Mouse (Mus musculus): Measurements from ENCODE around the gene Cdt1.
"Not testable (repeated sequence)": the region's sequence is repeated elsewhere in the genome, so short reads cannot be mapped to it uniquely, and the experiment has no call there.

Cdt1 gene

DNA sequence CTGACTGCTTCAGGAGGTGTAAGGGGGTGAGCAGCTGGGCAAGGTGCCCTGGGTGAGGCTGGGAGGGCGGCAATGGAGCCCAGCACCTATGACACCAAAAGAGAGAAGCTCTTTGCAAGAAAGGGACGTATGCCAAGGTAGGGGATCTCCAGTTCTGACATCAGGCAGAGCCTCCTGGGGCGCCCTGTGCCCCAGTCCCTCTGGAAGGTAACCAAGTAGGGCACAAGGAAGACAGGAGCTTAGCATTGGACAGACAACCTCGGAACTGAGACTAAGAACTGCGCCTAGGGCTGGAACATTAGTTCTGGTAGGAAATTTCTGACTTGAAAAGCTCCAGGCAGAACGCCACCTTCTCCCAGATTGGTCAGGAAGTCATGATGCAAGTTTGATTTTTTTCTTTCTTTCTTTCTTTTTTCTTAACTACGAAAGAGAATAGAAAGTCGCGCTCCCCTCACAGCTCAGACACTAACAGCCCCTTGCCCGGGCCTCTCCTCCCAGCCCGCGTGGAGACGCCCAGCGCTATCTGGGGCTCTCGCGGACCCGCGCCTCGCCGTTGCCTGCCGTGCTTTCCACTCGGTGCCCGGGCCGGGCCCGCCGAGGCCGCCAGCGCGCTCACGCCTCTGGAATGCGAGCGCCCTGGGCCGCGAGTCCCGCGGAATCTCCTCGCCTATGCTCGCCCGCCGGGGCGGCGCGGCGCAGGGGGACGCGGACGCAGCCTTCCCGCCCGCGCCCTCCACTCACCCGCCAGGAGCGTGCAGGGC, 17.4 kb upstream of the Cdt1 start:
- DNase-seq, result no peak

DNA sequence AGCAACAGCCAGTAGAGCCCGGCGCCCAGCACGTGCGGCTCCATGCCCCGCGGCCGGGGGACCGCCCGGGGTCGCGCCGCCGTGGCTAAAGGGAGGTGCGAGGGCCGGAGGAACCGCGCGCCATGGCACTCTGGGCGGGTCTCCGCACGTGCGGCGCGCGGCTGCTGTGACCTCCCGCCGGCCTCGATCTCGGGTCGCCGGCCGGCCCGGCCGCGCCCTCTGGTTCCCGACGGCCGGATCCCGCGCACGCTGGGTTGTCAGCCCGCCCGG, 16.9 kb upstream of the Cdt1 start:
- no peak for DNase-seq

DNA sequence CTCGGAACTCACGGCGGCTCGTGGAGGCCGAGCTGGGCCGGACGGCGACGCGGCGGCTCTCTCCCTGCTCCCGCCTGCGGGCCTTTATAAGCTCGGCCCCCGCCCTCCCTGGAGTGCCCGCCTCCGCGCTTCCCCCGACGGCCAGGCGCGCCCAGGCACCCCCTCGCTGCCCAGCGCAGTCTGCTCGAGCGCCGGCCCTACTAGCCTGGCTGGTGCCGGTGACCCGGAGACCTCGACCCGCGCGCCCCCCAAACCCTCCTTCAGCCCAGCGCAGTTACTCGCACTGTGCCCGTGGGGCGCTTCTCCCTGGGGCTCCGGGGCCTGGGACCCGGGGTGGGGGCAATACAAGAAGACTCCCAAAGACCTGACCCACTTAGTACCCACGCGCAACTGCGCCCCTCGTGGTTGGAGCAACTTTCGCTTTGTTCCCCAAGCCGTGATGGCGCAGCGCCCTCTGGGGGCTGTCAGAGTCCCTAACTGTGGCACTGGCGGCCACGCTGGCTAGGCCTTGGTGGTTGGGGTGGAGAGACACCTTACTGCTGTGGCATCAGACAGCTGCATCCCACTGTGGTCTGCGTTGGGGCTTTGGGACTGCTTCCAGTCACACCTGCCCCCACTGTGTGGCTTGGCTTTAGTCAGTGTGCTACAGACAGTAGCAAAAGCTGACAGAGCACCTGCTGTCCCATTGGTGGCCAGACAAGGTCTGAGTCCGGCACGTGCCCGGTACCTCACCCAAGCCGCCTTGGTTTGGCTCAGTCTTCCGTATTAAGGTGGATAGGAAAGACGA, 16.4 kb upstream of the Cdt1 start, which contains the start of gene Piezo1:
Gene Piezo1 (minus strand): TSS at position 65 of the 787 bp plus-strand sequence.
- peak; percentile 60 for DNase-seq

DNA sequence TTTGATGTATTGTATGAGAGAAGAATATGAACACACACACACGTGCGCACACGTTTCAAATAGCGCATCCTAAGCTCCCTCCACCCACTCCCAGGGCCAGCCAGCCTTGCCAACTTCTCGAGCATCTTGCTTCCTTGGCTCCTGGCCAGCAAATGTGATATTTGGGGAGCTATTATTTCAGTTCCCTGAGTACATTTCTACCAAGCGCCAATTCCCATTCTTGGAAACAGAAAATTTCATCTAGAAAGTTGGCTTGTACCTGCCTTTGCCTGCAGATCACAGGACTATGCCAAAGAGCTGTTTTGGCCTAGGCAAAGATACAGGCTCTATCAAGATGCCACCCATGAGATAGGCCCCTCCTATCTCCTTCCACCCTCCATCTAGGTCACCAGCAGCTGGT, 13.0 kb upstream of the Cdt1 start:
- peak; percentile 70 for DNase-seq

DNA sequence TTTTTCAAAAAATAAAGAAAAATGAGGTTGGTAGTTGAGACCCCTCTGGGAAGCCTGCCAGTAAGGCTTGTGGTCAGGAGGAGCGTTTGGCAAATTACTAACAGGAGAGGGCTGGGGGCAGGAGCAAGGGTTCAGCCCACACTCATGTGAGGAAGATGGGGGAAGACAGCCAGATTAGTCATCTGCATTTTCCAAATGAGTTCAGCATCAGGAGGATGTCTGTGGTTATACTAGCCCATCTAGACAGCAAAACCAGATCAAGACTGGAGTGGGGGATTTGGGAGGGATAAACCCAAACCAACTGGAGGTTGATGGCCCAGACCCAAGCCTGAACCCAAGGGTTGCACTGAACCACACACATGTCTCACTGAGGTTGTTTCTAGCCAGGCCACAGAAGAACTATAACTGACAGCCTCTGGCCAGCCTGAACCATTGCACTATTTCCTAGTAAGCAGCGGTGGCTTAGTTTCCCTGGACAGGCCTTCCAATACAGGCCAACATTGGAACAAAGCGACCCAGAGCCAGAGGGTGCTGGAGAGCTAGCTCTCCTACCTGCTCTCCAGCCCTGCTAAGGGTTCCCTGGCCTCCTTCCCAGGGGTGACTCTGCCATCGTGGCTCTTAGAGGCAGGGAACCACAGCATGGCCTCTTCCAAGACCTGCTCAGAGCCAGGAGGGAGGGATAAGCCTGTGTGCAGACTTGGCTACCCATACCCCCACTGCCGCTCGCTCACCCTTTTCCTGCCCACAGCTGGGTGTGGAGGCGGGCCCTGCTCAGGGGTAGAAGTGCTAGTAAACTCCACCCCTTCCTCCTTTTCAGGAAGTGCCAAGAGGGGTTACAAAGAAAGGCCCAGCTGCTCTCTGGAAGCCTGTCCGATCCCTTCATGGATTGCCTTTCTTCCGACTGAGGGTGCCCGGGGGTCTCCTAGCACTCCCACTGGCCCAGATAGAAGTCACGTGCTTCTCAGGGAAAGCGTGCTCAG, 11.5 kb upstream of the Cdt1 start:
- no peak for DNase-seq

DNA sequence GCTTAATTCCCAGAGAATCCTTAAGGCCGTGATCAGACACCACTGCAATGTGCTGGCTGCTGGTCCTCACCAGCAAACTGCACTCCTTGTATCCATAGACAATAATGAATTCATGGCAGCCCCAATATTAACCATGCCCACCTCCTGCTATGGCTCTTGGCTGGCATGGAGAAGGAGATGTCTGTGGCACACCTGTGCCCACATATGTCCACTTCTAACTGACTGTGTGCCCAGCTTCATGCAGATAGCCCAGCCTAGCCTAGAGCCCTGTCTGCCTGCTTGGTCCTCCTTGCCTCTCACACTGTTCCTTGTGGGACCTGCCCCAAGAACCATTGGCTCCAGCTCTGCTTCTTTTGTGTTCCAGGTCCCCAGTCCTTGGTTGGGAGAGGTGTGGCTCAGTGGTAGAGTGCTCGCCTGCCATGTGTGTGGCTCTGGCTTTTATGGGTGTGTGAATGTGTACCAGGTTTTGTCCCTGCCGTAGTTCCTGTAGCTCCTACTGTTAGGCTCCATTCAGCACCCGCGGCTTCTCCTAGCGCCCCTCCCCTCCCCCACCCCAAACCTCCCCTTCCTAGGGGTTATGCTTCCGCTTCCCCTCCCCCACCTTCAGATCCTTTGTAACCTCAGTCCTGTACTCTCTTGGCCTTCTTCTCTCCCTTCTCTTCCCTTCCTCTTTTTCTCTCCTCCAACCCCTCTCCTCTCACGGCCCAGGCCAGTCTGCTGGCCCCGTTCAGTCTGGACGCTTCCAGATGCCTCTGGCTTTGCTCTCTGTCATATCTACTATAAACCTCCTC, 10.4 kb upstream of the Cdt1 start:
- peak; percentile 71 for DNase-seq

DNA sequence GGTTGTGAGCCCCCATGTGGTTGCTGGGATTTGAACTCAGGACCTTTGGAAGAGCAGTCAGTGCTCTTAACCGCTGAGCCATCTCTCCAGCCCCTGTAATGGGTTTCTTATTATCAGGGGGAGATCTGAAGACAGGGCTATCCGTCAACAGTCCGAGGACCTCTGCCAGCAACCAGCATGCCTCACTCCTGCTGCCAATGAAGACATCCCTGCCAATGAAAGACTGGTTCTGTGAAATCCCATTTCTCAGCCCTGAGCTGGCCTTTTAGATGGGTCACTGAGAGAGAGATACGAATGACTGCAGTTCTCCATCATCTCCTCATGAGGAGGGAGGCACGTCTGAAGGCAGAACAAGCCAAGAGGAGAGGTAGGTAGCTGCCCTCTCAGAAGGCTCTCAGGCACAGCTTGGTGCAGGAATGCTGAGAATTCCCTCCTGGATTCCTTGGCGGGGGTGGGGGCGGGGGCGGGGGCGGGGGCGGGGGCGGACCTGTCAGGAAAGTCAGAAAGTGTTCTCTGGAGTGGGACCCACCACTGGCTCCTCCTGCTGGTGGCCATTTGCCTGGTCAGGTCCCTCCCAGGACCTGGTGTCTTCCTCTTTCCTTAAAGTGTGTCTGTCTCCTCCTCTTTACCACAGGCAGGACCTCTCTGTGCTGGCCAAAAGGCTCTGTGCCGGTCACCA, 9.0 kb upstream of the Cdt1 start:
- DNase-seq, result peak; percentile 47

DNA sequence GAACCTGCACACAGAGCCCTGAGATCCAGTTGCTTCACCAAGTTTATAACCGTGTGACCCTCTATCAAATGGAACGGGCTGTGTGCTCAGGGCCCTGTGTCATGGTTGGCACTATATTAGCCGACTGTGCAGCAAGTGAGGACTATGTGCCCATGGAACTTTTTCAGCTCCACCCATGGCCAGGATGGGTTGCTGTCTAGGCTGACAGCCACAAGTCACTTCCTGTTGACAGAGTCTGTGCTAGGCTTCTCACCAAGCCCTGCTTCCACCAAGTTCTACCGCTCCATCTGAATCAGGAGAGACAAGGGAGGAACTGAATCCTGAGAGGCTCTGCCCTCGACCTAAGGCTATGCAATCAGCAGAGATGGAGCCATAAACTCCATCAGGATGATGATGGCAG, 6.6 kb upstream of the Cdt1 start:
- DNase-seq, result no peak

DNA sequence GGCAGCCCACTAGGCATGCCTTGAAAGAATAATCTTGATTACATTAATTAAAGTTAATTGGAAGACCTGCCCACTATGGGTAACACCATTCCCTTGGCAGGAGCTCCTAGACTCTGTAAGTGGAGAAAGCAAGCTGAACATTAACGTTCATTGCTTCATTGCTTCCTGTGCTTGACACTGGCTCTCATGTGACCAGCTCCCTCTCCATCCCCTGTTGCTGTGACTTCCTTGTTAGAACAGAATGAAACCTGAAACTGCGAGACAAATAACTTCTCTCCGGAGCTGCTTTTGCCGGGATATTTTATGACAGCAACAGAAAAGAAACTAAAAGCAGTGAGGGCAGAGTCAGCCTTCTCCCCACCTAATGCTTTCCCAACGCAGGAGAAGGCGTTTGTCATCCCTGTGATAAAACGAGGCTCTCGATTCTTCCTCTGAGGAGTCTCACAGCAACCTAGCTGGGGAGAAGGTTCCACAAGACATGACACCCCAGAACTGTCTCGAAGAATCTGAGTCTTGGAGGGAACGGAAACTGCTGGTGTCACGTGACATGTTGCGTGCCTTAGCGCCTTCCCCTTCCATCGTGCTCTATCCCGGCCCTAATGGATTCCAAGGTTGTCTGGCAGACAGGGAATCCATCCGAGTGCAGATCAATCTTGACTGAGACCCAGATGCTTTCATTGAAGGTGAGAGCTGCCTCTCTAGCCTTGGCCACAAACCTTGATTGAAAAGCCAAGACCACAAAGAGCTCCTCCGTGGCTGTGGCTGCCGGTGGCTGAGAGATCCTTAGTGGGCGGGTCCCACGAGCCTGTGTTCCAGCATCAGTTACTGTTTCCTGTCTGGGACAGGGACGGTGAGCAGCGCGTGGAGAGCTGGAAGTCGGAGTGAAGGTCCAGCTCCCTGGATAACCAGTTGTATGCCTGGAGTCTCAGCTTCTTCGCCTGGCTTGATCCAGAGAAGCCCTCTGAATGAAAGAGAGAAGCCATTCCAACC, 3.2 kb upstream of the Cdt1 start:
- DNase-seq, result no peak

DNA sequence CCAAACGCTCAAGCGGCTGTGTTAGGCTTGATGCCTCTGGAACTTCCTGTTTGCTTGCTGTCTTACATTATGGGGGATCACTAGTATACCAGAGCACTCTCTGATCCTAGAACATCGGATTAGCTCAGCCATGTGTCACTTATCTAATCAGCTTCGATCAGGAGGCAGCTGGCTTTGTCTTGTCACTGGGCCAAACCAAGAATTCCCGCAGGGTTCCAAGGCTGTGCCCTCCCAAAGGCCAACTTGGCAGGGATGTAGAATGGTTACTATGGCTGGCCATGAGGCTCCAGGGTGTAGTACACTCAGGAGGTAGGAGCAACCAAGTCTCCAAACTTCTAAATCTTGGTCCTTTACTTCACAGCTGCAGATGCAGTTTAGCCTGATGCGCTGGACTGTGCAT, 1.0 kb upstream of the Cdt1 start:
- peak; percentile 70 for DNase-seq

DNA sequence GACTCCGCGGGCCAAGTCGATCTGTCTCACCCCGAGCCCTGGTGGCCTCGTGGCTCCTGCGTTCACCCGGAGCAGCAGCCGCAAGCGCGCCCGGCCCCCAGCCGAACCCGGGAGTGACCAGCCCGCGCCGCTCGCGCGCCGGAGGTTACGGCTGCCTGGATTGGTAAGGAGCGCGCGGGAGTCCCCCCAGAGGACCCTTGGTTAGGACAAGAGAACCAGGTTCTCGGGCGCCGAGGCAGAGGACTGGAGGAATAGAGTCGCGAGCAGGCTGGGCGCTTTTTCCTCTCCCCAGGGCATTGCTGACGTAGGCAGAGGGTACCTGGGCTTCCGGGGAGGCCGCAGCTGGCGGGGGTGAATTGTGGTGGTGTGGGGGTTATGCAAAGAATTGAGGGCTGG, 292 bp downstream of the Cdt1 start:
- DNase-seq, result peak; percentile 72

DNA sequence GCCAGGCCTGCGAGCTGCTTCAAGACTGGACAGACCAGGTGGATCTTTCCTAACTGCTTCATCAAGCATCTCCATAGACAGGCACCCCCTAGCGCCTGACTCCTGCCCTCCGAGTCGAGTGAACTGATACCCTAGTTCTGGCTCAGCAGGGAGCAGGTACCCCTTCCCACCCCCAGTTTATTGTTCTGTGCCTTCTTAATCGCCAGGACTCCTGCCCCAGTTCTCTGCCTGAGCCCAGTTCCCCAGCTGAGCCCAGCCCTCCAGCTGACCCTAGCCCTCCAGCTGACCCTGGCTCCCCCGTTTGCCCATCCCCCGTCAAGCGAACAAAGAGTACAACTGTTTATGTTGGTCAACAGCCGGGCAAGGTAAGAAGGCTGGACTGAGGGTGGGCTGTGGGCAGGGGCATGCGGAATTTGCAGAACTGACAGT, 1.1 kb downstream of the Cdt1 start:
- peak; percentile 71 for DNase-seq

DNA sequence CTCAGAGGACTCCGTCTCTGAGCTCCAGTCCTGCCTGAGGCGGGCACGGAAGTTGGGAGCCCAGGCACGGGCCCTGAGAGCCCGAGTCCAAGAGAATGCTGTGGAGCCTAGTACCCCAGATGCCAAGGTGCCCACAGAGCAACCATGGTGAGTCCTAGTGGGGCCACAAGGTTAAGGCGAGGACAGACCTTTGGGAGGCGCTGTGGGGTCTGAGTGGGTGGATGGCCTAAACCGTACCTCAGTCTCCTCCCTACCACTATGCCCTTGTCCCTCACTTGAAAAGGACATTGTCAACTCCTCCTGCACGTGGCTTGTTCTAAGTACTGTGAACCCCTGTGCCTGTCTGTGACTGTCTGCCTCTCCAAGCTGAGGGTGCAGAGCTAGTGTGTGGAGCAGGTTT, 1.5 kb downstream of the Cdt1 start:
- no peak for DNase-seq

DNA sequence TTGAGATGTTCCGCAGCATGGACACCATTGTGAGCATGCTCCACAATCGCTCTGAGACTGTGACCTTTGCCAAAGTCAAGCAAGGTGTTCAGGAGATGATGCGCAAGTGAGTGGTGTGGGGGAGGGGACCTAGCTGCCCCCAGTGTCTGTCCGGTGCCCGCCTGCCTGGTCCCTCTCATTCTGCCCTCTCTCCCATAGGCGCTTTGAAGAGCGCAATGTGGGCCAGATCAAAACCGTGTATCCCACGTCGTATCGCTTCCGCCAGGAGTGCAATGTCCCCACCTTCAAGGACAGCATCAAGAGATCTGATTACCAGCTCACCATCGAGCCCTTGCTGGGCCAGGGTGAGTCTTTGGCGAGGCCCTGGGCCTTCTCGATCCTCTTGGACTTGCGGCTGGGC, 2.2 kb downstream of the Cdt1 start:
- DNase-seq, result peak; percentile 58

DNA sequence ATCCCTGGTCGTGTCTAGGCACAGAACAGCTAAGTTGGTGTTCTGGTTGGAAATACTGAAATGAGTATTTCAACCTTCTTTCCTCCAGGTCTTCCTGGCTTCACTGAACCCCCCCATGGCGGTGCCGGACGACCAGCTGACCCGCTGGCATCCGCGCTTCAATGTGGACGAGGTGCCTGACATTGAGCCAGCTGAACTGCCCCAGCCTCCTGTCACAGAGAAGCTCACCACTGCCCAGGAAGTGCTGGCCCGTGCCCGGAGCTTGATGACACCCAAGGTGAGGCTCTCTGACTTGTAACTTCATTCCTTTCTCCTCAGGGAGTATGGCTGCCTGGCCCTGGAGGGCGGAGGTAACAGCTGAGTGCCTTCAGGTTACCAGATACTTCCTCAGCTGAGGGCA, 3.3 kb downstream of the Cdt1 start:
- peak; percentile 84 for DNase-seq

DNA sequence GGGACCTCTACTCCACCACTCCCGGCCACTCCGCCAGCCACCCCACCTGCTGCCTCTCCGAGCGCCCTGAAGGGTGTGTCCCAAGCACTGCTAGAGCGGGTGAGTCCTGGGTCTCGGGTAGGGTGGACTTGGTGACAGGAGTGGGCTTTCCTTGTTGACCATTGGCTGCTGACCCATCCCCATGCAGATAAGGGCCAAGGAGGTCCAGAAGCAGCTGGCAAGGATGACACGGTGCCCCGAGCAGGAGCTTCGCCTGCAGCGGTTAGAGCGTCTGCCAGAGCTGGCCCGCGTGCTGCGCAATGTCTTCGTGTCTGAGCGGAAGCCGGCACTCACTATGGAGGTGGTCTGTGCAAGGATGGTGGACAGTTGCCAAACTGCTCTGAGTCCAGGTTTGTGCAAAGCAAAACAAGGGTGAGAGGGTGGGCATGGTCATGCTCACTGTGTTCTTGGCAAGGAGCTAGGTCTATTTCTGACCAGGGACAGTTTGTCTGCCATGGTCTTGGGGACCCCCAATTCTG, 4.0 kb downstream of the Cdt1 start:
- peak; percentile 45 for DNase-seq

DNA sequence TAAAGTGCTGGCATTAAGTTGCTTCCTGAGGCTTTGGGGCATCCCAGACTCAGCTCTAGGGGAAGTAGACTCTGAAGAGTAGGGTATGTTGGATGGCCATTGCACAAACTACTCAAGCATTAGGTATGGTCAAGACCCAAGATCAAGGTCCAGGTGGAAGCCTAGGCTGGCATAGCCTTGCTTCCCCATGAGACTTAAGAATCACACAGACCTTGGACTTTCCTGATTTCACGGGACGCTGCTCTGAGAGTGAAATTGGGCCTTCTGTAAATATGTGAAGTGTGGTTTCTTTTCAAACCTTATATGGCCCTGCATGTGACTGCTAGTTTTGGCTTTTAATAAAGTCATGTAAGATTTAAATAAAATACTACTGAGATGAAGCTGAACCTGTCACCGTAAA, 4.9 kb downstream of the Cdt1 start:
- no peak for DNase-seq

DNA sequence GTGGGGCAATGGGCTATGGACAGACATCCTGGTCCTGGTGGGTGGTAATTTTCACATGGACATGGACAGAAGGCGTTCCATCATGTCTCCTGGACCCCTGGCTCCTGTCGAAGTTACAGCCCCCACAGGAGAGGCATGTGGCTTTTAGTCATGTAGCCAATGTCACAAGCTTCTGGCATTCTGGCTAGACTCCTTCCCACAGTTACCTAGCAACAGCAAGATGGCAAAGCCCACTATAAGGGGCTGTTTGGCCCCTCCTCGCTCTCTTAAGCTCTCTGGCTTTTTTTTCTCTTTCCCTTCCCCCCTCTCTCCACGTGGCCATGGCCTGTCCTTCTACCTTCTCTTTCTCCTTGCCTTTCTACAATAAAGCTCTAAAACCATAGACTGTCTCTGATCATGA, 5.4 kb downstream of the Cdt1 start:
- not testable (repeated sequence) for DNase-seq

DNA sequence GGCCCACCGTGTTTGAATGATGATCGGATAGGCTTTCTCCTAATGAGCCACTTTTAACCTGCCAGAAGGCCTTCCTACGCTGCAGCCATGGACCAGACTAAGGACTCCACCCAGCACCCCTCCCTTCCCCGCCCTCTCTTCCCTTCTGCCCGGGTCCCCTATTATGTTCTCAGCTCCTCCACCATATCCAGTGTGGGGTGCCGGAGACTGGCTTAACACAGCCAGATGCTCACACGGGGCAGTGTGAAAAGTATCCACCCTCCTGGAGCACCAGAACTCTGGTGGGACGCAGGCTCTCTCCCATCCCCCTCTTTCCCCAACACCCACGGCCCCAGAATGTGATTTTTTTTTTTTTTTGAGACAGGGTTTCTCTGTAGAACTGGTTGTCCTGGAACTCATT, 5.8 kb downstream of the Cdt1 start:
- DNase-seq, result no peak

DNA sequence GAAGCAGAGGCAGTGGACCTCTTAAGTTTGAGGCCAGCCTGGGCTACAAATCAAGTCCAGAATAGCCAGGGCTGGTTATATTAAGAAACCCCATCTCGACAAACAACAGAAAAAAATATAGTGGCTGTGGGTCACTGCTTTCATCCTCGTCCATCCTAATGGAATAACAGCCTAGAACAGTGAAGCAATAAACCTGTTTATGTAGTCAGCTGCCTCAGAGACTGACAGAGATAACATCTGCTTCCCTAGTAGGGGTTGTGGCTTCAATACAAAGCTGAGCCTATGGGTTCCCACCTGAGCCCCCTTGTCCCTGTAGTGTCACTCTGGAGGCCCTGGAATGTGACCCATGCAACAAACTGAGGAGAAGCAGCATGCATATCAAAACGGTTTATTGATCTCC, 6.4 kb downstream of the Cdt1 start:
- no peak for DNase-seq

All from cerebellum, adult 9-11 months (tissue).